Mouse (Mus musculus) intestine, embryonic 16.5 days (tissue): ENCODE measurements at regions not wholly inside any gene's neighbourhood (a gene's known extent, or its start where the extent isn't known, plus 50 kb on each side); places are given as distances from the start of the nearest gene placed in this dataset.

Experiments used
- ATAC-seq: fragments of 200-750 bp; cut with Nextera tagmentation; 2 replicates; pipeline ENCODE4 v1.8.0; 2017; ENCODE audit warnings: moderate TSS enrichment, moderate library complexity
- H3K27ac ChIP-seq: fragments of 300-500 bp; sonication (generic); 2 replicates; pipeline ENCODE4 v1.5.1; 2014; ENCODE audit warnings: mild to moderate bottlenecking, low read length
- H3K27me3 ChIP-seq: fragments of 300-500 bp; sonication (generic); replicated peaks from 2 replicates; pipeline ENCODE4 v1.6.1; 2014; ENCODE audit warnings: low read length, control low read depth, mixed read lengths; ENCODE audit not compliant: control insufficient read depth, insufficient read depth
- H3K36me3 ChIP-seq: fragments of 300-500 bp; sonication (generic); 2 replicates; pipeline ENCODE4 v1.6.1; 2014; ENCODE audit warnings: low read length, control low read depth; ENCODE audit not compliant: control insufficient read depth, insufficient read depth
- H3K4me1 ChIP-seq: fragments of 300-500 bp; sonication (generic); 2 replicates; pipeline ENCODE4 v1.6.1; 2014; ENCODE audit warnings: low read length, control low read depth, mixed read lengths; ENCODE audit not compliant: control insufficient read depth, insufficient read depth
- H3K4me2 ChIP-seq: fragments of 300-500 bp; sonication (generic); 2 replicates; pipeline ENCODE4 v1.6.1; 2014; ENCODE audit warnings: low read depth, low read length, control low read depth
- H3K4me3 ChIP-seq: fragments of 300-500 bp; sonication (generic); 2 replicates; pipeline ENCODE4 v1.5.1; 2014; ENCODE audit warnings: mild to moderate bottlenecking, low read length
- H3K9ac ChIP-seq: fragments of 300-500 bp; sonication (generic); 2 replicates; pipeline ENCODE4 v1.6.1; 2014; ENCODE audit warnings: low read depth, low read length
- H3K9me3 ChIP-seq: fragments of 300-500 bp; sonication (generic); 2 replicates; pipeline ENCODE4 v1.6.1; 2016; ENCODE audit warnings: low read length, control low read depth; ENCODE audit not compliant: control insufficient read depth
- WGBS: fragments of 180-500 bp; shearing (Covaris S2); extraction: QIAGEN DNeasy Blood & Tissue Kit; methylation state at CpG from one replicate; pipeline ENCODE4 v1.1.7; 2014; 5-methylcytosine and 5-hydroxymethylcytosine counted together

DNA sequence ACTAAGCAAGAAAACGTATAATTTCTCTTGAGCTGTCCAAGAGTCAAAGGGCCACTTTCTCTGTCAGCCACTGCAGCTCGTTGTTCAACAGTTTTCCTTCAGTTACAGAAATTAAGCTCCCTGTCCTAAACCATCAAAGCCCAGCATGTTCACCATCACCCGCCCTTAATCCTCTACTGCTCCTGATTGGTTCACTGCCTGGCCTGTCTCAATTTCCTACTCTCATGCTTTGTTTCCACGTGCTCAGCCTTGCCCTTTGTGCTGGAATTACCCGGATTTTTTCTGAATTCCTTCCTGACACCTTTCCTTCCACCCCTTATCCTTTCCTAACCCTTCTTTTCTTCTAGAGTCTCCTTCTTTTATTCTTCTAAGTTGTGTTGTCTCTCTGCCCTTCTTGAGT is 92.4 kb downstream of the Fasl start:
- H3K4me3 ChIP-seq, result no peak overlapping the region
- no peaks in the 10 kb centered on the region for H3K4me1 ChIP-seq
- 39% methylated on average over 5 of the region's 5 CpGs for WGBS
- no peak overlapping the region for H3K9ac ChIP-seq
- no peak for ATAC-seq
- no peak overlapping the region for H3K27ac ChIP-seq
- H3K27me3 ChIP-seq, result no peaks in the 10 kb centered on the region
- H3K4me2 ChIP-seq, result no peak overlapping the region
- H3K9me3 ChIP-seq, result no peaks in the 10 kb centered on the region
- no peaks in the 10 kb centered on the region for H3K36me3 ChIP-seq

- no peak overlapping the region for H3K4me2 ChIP-seq
- no peak for ATAC-seq
- H3K9me3 ChIP-seq, result no peaks in the 10 kb centered on the region
- H3K36me3 ChIP-seq, result no peaks in the 10 kb centered on the region
- H3K4me1 ChIP-seq, result no peaks in the 10 kb centered on the region
- H3K27ac ChIP-seq, result no peak overlapping the region
- no peaks in the 10 kb centered on the region for H3K27me3 ChIP-seq
- 77% methylated on average over 6 of the region's 6 CpGs for WGBS
- no peak overlapping the region for H3K4me3 ChIP-seq
- no peak overlapping the region for H3K9ac ChIP-seq
These were observed 94.5 kb downstream of the Fasl start for GRCm38 (mm10) chr1:161693768-161694160.

DNA sequence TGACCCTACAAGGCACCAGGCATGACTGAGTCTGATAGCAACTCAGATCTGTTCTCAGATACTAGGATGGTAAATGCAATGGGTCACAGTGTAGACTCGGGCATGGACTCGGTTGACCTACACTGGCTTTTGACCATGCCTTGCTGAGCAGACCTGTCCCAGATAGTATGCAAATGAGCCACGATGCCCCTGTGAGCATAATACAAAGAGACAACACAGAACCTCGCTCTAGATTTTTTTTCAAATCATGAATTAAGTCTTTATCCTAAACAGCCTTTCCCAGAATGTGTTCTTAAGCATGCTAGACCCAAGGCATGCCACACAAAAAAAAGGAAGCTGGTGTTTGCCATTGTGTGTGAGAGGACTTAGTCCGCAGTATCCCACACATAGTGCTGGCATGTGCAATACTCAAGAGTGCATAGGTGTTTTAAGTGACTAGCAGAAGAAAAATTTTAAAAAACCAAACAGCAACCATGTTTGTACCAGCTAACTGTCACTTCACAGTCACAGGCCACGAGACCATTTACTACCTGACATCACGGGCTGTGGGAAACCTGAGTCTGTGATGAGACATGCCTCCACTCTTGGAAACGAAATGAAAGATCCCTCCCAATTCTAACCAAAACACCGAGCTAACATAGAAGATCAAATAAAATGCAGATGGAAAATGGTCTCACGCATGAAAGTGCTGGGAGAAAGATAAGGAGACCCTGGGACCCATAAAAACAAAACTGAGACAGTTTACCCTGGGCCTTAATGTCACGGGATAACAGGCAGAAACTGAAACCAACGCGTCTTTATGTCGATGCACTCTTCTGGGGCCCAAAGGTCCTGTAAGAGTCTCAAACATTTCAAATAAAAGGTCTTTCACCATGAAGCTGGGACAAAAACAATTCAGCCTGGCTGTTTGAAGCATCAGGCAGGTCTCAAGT is 95.2 kb downstream of the Fasl start:
- 82% methylated on average over 14 of the region's 14 CpGs for WGBS
- ATAC-seq, result no peak

GRCm38 (mm10) chr1:161688946-161689345 is 99.3 kb downstream of the Fasl start:
- no peaks in the 10 kb centered on the region for H3K9me3 ChIP-seq
- ATAC-seq, result no peak
- H3K4me2 ChIP-seq, result no peak overlapping the region
- H3K9ac ChIP-seq, result no peak overlapping the region
- no peaks in the 10 kb centered on the region for H3K27me3 ChIP-seq
- 16% methylated on average over 3 of the region's 3 CpGs for WGBS
- H3K27ac ChIP-seq, result no peak overlapping the region
- H3K4me1 ChIP-seq, result no peaks in the 10 kb centered on the region
- H3K4me3 ChIP-seq, result no peak overlapping the region
- H3K36me3 ChIP-seq, result no peaks in the 10 kb centered on the region

More for the DNA sequence above, 95.2 kb downstream of the Fasl start:
- Histone ChIP-seq H3K27ac (no peak overlapping the region), H3K4me3 (no peak overlapping the region), H3K9me3 (no peaks in the 10 kb centered on the region), H3K4me1 (no peaks in the 10 kb centered on the region), H3K4me2 (no peak overlapping the region), H3K27me3 (no peaks in the 10 kb centered on the region), H3K9ac (no peak overlapping the region), H3K36me3 (no peaks in the 10 kb centered on the region)

- H3K9ac ChIP-seq, result no peak overlapping the region
- no peaks in the 10 kb centered on the region for H3K36me3 ChIP-seq
- WGBS, result 24% methylated on average over 12 of the region's 12 CpGs
- no peak for ATAC-seq
- no peaks in the 10 kb centered on the region for H3K9me3 ChIP-seq
- no peak overlapping the region for H3K27ac ChIP-seq
- H3K27me3 ChIP-seq, result no peaks in the 10 kb centered on the region
- H3K4me3 ChIP-seq, result no peak overlapping the region
- H3K4me2 ChIP-seq, result no peak overlapping the region
- no peaks in the 10 kb centered on the region for H3K4me1 ChIP-seq
These were observed 100.7 kb downstream of the Fasl start for GRCm38 (mm10) chr1:161687548-161687947.

DNA sequence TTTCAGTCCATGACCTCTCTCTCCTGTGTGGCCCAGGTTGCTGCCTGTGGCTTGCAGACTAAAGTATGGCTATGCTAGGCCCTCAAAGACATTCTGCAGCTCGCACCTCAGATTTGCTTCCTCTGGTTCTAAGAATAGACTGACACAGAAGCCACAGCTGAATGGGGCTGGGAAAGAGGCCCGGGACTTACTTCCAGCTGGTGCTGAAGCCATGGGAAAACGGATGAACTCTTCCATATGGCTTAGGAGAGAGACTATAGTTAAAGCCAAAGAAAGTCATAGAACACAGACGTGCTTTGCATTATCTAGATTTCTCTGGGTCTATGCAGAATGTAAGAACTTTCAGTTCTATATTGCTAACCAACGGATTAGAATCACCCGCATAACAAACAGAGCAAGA is 107.7 kb downstream of the Fasl start:
- ATAC-seq, result no peak
- Histone ChIP-seq H3K36me3 (no peaks in the 10 kb centered on the region), H3K4me1 (no peaks in the 10 kb centered on the region), H3K9ac (no peak overlapping the region), H3K4me2 (no peak overlapping the region), H3K27me3 (no peaks in the 10 kb centered on the region), H3K27ac (no peak overlapping the region), H3K4me3 (no peak overlapping the region), H3K9me3 (no peaks in the 10 kb centered on the region)
- WGBS, result 69% methylated on average over 6 of the region's 6 CpGs

- no peak overlapping the region for H3K27ac ChIP-seq
- no peak overlapping the region for H3K9ac ChIP-seq
- no peaks in the 10 kb centered on the region for H3K36me3 ChIP-seq
- no peaks in the 10 kb centered on the region for H3K4me1 ChIP-seq
- WGBS, result 82% methylated on average over 5 of the region's 5 CpGs
- H3K9me3 ChIP-seq, result no peaks in the 10 kb centered on the region
- H3K27me3 ChIP-seq, result no peaks in the 10 kb centered on the region
- H3K4me3 ChIP-seq, result no peak overlapping the region
- H3K4me2 ChIP-seq, result no peak overlapping the region
- no peak for ATAC-seq
These were observed 117.4 kb downstream of the Fasl start for GRCm38 (mm10) chr1:161670937-161671336.

DNA sequence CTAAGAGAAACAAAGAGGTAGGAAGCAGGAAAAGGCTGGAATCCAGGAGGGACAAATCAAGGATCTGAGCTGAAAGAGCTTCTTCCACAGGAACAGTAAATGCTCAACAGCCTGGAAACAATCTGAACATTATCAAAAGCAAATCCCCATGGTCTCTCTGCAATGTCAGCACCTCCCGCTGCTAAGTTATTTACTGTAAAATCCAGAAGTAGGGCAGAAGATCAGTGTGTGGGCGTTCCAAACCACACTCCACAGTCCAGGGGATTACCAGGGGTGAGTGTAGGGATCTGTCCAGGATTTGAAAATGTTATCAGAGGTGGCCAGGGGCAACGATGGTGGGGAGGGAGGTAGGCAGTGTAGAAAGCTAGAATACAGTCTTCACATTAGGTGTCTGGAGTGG is 124.0 kb downstream of the Fasl start:
- no peak overlapping the region for H3K27ac ChIP-seq
- H3K36me3 ChIP-seq, result no peaks in the 10 kb centered on the region
- no peaks in the 10 kb centered on the region for H3K27me3 ChIP-seq
- no peak overlapping the region for H3K9ac ChIP-seq
- H3K9me3 ChIP-seq, result no peaks in the 10 kb centered on the region
- ATAC-seq, result no peak
- no peak overlapping the region for H3K4me3 ChIP-seq
- no peaks in the 10 kb centered on the region for H3K4me1 ChIP-seq
- 60% methylated on average over 3 of the region's 3 CpGs for WGBS
- no peak overlapping the region for H3K4me2 ChIP-seq

GRCm38 (mm10) chr1:161663351-161663750 is 124.9 kb downstream of the Fasl start:
- no peak overlapping the region for H3K9ac ChIP-seq
- H3K27me3 ChIP-seq, result no peaks in the 10 kb centered on the region
- H3K4me3 ChIP-seq, result no peak overlapping the region
- no peaks in the 10 kb centered on the region for H3K36me3 ChIP-seq
- no peaks in the 10 kb centered on the region for H3K9me3 ChIP-seq
- ATAC-seq, result no peak
- H3K4me1 ChIP-seq, result no peaks in the 10 kb centered on the region
- no peak overlapping the region for H3K27ac ChIP-seq
- 69% methylated on average over 1 of the region's 1 CpGs for WGBS
- no peak overlapping the region for H3K4me2 ChIP-seq

DNA sequence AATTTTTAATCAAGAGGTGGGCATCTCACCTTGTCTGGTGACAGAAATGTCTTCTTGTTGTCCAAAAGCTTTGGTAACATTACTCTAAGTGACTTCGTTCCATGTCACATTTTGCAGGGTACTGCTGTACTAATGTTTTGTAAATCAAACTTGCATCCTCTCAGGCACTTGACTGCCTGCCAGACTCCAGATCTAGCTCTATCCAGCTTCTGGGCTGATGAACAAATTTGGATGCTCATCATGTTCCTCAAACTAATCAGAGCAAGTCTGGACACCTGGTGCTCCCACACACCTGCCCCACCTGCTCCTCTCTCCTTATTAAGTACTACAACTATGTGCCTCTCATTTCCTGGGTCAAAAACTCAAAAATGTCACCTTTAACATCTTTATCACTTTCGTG is 126.1 kb downstream of the Fasl start:
- no peak overlapping the region for H3K9ac ChIP-seq
- H3K27me3 ChIP-seq, result no peaks in the 10 kb centered on the region
- no peak overlapping the region for H3K4me3 ChIP-seq
- 88% methylated on average over 2 of the region's 2 CpGs for WGBS
- no peak overlapping the region for H3K27ac ChIP-seq
- H3K36me3 ChIP-seq, result no peaks in the 10 kb centered on the region
- H3K4me2 ChIP-seq, result no peak overlapping the region
- H3K9me3 ChIP-seq, result no peaks in the 10 kb centered on the region
- ATAC-seq, result no peak
- no peaks in the 10 kb centered on the region for H3K4me1 ChIP-seq
